Mouse (Mus musculus): ENCODE data around the gene Nop2.
A peak's percentile ranks its signal among the peaks of the same experiment; 100 is the strongest.

Nop2 gene

DNA sequence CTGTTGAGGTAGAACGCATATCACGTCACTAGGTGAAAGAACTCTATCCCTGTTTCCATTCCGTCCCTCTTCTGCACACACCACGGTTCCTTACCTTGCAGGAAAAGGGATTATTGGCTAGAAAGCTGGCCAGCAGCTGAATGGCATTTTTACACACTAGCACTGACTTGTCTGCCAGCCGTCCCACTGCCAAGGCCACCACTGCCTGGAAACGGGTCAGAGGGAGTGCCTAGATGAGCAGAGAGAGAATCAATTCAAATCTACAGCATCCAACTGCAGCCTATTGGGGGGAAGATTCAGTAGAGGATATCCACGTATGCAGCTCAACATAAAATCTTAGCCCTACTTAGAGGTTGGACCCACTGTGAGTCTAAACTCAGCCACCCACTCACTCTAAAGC lies 47.9 kb downstream of the Nop2 start:
- no peak for DNase-seq

DNA sequence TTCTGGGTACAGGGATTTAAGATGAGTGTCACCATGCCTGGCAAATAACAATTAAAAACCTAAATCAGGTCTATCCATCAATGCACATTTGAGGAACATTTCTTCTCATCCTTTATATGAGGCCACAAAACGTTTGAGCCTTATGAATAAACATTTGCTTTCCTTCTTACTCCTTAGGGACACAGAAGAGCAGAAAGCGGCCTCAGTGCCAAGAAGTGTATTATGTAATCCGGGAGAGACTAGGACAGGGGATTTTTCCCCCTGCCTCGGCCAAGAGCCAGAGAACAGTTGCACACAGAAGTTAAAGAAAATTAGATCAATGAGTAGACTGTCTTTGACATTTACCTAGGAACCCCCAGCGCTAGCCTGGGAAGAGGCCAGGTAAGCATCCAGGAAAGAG lies 50.4 kb downstream of the Nop2 start:
- DNase-seq = no peak

- no peak for DNase-seq
These were observed 54.5 kb downstream of the Nop2 start for GRCm38 (mm10) chr6:125186203-125186602.

DNA sequence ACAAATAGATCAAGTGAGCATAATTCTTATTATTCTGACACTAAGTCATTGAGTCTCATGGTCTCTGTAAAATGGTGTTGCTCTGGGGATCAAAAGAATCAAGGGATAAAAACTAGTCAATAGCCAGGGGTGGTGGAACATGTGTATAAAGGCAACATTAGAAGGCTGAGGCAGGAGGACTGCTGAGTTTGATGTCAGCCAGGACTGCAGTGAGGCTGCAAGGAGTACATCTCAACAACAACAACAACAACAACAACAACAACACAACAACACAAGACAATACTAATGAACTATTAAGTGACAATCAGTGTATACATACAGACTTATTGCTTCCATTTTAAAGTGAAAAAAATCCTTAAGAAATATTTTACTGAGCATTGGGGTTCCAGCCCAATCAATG lies 59.1 kb downstream of the Nop2 start:
- no peak for DNase-seq

GRCm38 (mm10) chr6:125191332-125192015 lies 59.8 kb downstream of the Nop2 start, which contains the start of the genes Ncapd2 and Mrpl51:
TSS of gene Ncapd2 (minus strand) at chr6:125191701.
TSS of gene Mrpl51 (plus strand) at chr6:125191801.
- DNase-seq = peak; percentile 99

DNA sequence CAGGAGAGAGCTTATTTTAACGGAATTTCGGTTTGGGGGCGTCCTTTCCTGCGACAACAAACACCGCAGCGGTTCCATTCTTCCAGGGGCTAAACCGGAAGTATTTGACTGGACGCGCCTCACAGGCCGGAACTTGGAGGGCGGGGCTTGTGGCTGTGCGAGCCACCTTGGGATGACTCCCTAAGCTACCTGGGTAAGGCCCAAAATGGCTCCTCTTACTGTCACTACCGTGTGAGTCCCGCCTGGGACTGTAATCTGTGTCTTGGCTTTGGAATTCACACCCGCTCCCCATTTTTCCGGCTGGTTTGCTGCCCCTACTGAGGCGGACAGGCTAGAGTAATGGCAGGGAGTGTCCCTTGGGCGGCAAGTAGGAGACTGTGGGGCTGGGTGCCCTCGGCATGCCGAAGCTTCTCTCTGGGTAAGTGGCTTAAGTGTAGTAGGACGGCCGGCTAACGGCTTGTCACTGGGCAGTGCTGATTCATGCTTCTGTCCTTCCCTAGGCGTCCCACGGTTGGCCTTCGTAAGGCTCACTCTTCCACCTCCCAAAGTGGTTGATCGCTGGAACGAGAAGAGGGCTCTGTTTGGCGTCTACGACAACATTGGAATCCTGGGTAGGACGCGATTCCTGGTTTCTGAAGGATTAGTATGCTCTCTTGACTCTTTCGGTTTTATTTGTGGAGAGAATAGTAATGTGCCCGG lies 60.5 kb downstream of the Nop2 start:
- DNase-seq = peak; percentile 96 to 97

GRCm38 (mm10) chr6:125192841-125193240 lies 61.1 kb downstream of the Nop2 start:
- DNase-seq = no peak

DNA sequence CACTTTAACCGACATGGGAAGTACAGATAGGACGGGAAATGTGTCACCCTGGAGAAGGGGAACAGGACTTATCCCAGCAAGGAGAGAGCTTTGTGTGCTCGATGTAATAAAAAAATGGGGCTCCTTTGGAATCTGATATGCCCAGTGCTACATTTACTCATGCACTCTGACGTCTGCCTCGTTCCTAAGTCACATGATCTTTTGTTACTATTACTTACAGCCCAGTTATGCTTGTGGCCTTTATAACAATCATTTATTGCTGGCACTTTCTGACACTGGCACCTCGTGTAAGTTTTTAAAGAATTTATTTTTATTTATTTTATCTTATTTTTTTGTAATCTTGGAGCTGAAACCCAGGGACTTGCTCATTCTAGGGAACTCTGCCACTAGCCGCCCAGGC lies 61.7 kb downstream of the Nop2 start:
- no peak for DNase-seq

Measured in cerebellum, postnatal 14 days (tissue).